Mouse (Mus musculus): ENCODE data around the gene Dock4. TPM values are rescaled to one million over a fixed set of nuclear protein-coding genes. Genes with fewer than 3 reads are reported as not detected.
A peak's percentile ranks its signal among the peaks of the same experiment; 100 is the strongest.

Dock4 gene
- total RNA-seq, 2 experiments from 2014 or later = 8.2 to 10.1 TPM

GRCm38 (mm10) chr12:40564261-40564660, 118.5 kb downstream of the Dock4 start:
- peak; percentile 25 for DNase-seq (ENCODE audit: low spot score)

- DNase-seq (ENCODE audit: low spot score) = no peak
Observed at GRCm38 (mm10) chr12:40568365-40568885, 122.7 kb downstream of the Dock4 start.

GRCm38 (mm10) chr12:40568971-40569968, 123.5 kb downstream of the Dock4 start:
- no peak for DNase-seq (ENCODE audit: low spot score)

GRCm38 (mm10) chr12:40570250-40570649, 124.5 kb downstream of the Dock4 start:
- no peak for DNase-seq (ENCODE audit: low spot score)

GRCm38 (mm10) chr12:40574051-40574450, 128.3 kb downstream of the Dock4 start:
- no peak for DNase-seq (ENCODE audit: low spot score)

- no peak for DNase-seq (ENCODE audit: low spot score)
Observed at GRCm38 (mm10) chr12:40576749-40577148, 131.0 kb downstream of the Dock4 start.

GRCm38 (mm10) chr12:40580351-40580750, 134.6 kb downstream of the Dock4 start:
- DNase-seq (ENCODE audit: low spot score) = peak; percentile 26

- no peak for DNase-seq (ENCODE audit: low spot score)
Observed at GRCm38 (mm10) chr12:40581037-40581436, 135.3 kb downstream of the Dock4 start.

GRCm38 (mm10) chr12:40582059-40582458, 136.3 kb downstream of the Dock4 start:
- no peak for DNase-seq (ENCODE audit: low spot score)

GRCm38 (mm10) chr12:40584526-40585289, 139.0 kb downstream of the Dock4 start:
- DNase-seq (ENCODE audit: low spot score) = no peak

GRCm38 (mm10) chr12:40585456-40586141, 139.8 kb downstream of the Dock4 start:
- DNase-seq (ENCODE audit: low spot score) = no peak

- no peak for DNase-seq (ENCODE audit: low spot score)
Observed at GRCm38 (mm10) chr12:40594161-40594560, 148.4 kb downstream of the Dock4 start.

- DNase-seq (ENCODE audit: low spot score) = no peak
Observed at GRCm38 (mm10) chr12:40595440-40595839, 149.7 kb downstream of the Dock4 start.

- DNase-seq (ENCODE audit: low spot score) = no peak
Observed at GRCm38 (mm10) chr12:40596020-40596419, 150.3 kb downstream of the Dock4 start.

- no peak for DNase-seq (ENCODE audit: low spot score)
Observed at GRCm38 (mm10) chr12:40596441-40596840, 150.7 kb downstream of the Dock4 start.

- no peak for DNase-seq (ENCODE audit: low spot score)
Observed at GRCm38 (mm10) chr12:40599952-40600351, 154.2 kb downstream of the Dock4 start.

GRCm38 (mm10) chr12:40605565-40605964, 159.8 kb downstream of the Dock4 start:
- DNase-seq (ENCODE audit: low spot score) = no peak

GRCm38 (mm10) chr12:40622926-40623325, 177.2 kb downstream of the Dock4 start:
- DNase-seq (ENCODE audit: low spot score) = no peak

GRCm38 (mm10) chr12:40626521-40626920, 180.8 kb downstream of the Dock4 start:
- DNase-seq (ENCODE audit: low spot score) = peak; percentile 3

- DNase-seq (ENCODE audit: low spot score) = no peak
Observed at GRCm38 (mm10) chr12:40633242-40633641, 187.5 kb downstream of the Dock4 start.

- no peak for DNase-seq (ENCODE audit: low spot score)
Observed at GRCm38 (mm10) chr12:40634169-40634568, 188.4 kb downstream of the Dock4 start.

All from gastrocnemius, adult 18-20 months (tissue).